In genomic region chr19:4113806-4114230, GRCm38 (mm10) we compare ENCODE assay signal across 9 mouse cellular contexts. TPM values are rescaled to one million over a fixed set of nuclear protein-coding genes. Genes with fewer than 3 reads are reported as not detected.
DNase-seq lines count a peak whose midpoint lies in the region; ATAC-seq and TF ChIP-seq lines count a peak whose summit lies in the region.
"Had no signal": no experiment of that assay in that cellular context is flagged by ENCODE, and none has a peak within 500 bp of the region (broad histone marks: within the 10 kb centered on the region; RNA-seq: fewer than 3 reads in every experiment).

No protein-coding gene starts in this region.

- H3K36me3 ChIP-seq in liver, embryonic 14.5 days (replicated peaks; ENCODE audit: control insufficient read depth, insufficient read depth, low read depth): peaks cover 16% of the 10 kb centered on the region; the same call in 1 of the 2 replicates
- peaks cover 11% of the 10 kb centered on the region for H3K36me3 ChIP-seq in stomach, embryonic 16.5 days (ENCODE audit: control insufficient read depth, insufficient read depth, low read length)

- CTCF ChIA-PET in Patski (lab: Charles Lee): interaction anchor here (1.1 to 2.5 kb wide), 4 partner anchors 11 to 115 kb away, joined by 3 to 7 read pairs (median 3); no protein-coding TSS in a partner anchor

- peak overlapping the region; percentile 45 for H3K4me2 ChIP-seq in liver, embryonic 14.5 days (ENCODE audit: low read depth)
- no peak overlapping the region for H3K4me2 ChIP-seq in stomach, embryonic 16.5 days (ENCODE audit: low read depth, low read length)
- H3K4me2 ChIP-seq: neural tube, embryonic 12.5 days had no signal

- intact Hi-C loops in gastrocnemius, postnatal 36 days (cut with DNase I): no loop called here

- in situ Hi-C loops in Patski (cut with MboI; ENCODE audit: low pct_unique_long_range_greater_than_20kb): no loop called here

- POLR2A ChIA-PET in Patski (lab: Charles Lee): interaction anchor here (0.9 kb wide), 1 partner anchor 15 kb away, joined by 4 read pairs; no protein-coding TSS in a partner anchor

- peak; percentile 20 for ATAC-seq in Patski
- ATAC-seq in hematopoietic stem cell, adult 5-6 weeks (replicated peaks in 1 of 2; ENCODE audit: insufficient read depth in 1 of 2, low FRiP score in 2 of 2, low TSS enrichment in 1 of 2, low read depth in 1 of 2, poor library complexity in 2 of 2, severe bottlenecking in 2 of 2): peak; percentile 57 to 59
- peak; percentile 18; the same call in 1 of the 2 replicates for ATAC-seq in liver, embryonic 14.5 days (ENCODE audit: insufficient read depth)
- ATAC-seq in stomach, embryonic 16.5 days (ENCODE audit: insufficient read depth, low FRiP score): 0 out of 2 replicates have a peak, but pooled peaks have one; percentile 14

- no peak for TF ChIP-seq EP300 in liver, embryonic 14.5 days (IDR thresholded peaks at IDR 0.05; ENCODE audit: low read depth)

- peak; percentile 73 to 79 for DNase-seq in B cell, adult 2 months
- DNase-seq in Patski (ENCODE audit: low read depth, low spot score): no peak
- DNase-seq in liver, embryonic 14.5 days (ENCODE audit: low read depth in 3 of 3, low spot score in 3 of 3): no peak
- no peak for DNase-seq in cerebellum, adult 11 months
- no peak for DNase-seq in gastrocnemius, postnatal 36 days
- no peak for DNase-seq in left cerebral cortex, adult 9 months (ENCODE audit: low spot score in 2 of 2)

- WGBS in liver, embryonic 14.5 days (ENCODE audit: insufficient replicate concordance): 13% methylated on average over 5 of the region's 5 CpGs
- WGBS in stomach, embryonic 16.5 days: 36% methylated on average over 5 of the region's 5 CpGs

- no peaks in the 10 kb centered on the region for H3K9me3 ChIP-seq in liver, embryonic 14.5 days (ENCODE audit: control insufficient read depth, low read length)
- H3K9me3 ChIP-seq in stomach, embryonic 16.5 days (replicated peaks; ENCODE audit: control insufficient read depth, low read length): no peaks in the 10 kb centered on the region
- H3K9me3 ChIP-seq: neural tube, embryonic 12.5 days had no signal

- H3K27ac ChIP-seq in liver, embryonic 14.5 days: no peak overlapping the region; the same call in 1 of the 2 replicates
- peak overlapping the region; percentile 31; the same call in 1 of the 2 replicates for H3K27ac ChIP-seq in stomach, embryonic 16.5 days (ENCODE audit: low read length)
- H3K27ac ChIP-seq: neural tube, embryonic 12.5 days had no signal

- no peaks in the 10 kb centered on the region for H3K27me3 ChIP-seq in Patski
- H3K27me3 ChIP-seq in liver, embryonic 14.5 days (ENCODE audit: control insufficient read depth, insufficient read depth, low read length): no peaks in the 10 kb centered on the region
- no peaks in the 10 kb centered on the region for H3K27me3 ChIP-seq in stomach, embryonic 16.5 days (ENCODE audit: control insufficient read depth, insufficient read depth, low read length)
- H3K27me3 ChIP-seq: neural tube, embryonic 12.5 days had no signal

- no peak for TF ChIP-seq CTCF in Patski (IDR thresholded peaks at IDR 0.05)
- TF ChIP-seq CTCF in liver, embryonic 14.5 days (IDR thresholded peaks at IDR 0.05; ENCODE audit: low read depth): no peak

- H3K4me3 ChIP-seq in liver, embryonic 14.5 days (ENCODE audit: insufficient read depth in 1 of 2, low read depth in 2 of 2, low read length in 2 of 2): peak overlapping the region in 1 of 2 experiments; percentile 6; a peak in 1 of 4 replicates
- H3K4me3 ChIP-seq in stomach, embryonic 16.5 days (replicated peaks; ENCODE audit: low read length): no peak overlapping the region
- H3K4me3 ChIP-seq: neural tube, embryonic 12.5 days had no signal

- peaks cover 9 to 13% of the 10 kb centered on the region in 2 experiments; a peak in 3 of 4 replicates for H3K4me1 ChIP-seq in liver, embryonic 14.5 days (replicated peaks; ENCODE audit: control insufficient read depth in 2 of 2, insufficient read depth in 2 of 2, low read length in 1 of 2)
- H3K4me1 ChIP-seq in stomach, embryonic 16.5 days (ENCODE audit: control insufficient read depth, insufficient read depth, low read length): no peaks in the 10 kb centered on the region; the same call in 1 of the 2 replicates
- H3K4me1 ChIP-seq: neural tube, embryonic 12.5 days had no signal

- H3K9ac ChIP-seq in liver, embryonic 14.5 days (replicated peaks): peak overlapping the region; percentile 9
- H3K9ac ChIP-seq in stomach, embryonic 16.5 days (ENCODE audit: low read length): peak overlapping the region; percentile 33
- H3K9ac ChIP-seq: neural tube, embryonic 12.5 days had no signal

RNA-seq across cellular contexts. Expression of gene Aip, which starts 11.8 kb away (rescaled TPM):
- 149 TPM for polyA plus RNA-seq in Patski (2021)
- 60.3 and 78.0 TPM in 2 replicates for total RNA-seq in hematopoietic stem cell, adult 5-6 weeks (2017)
- 28.8 and 33.2 TPM in 2 replicates for polyA plus RNA-seq in liver, embryonic 14.5 days (2012; rRNA removed)
- polyA plus RNA-seq in liver, embryonic 14.5 days (2014; fragmentation: Nextera tagmentation; extraction: Ambion mirVana): 29.4 TPM in 2 replicates
- 86.9 and 90.8 TPM in 2 replicates for polyA plus RNA-seq in stomach, embryonic 16.5 days (2015; fragmentation: Nextera tagmentation; extraction: Ambion mirVana)
- 10 to 100 TPM; 58.2 to 68.0 TPM for total RNA-seq in gastrocnemius, postnatal 36 days (2021)

RNA-seq across cellular contexts. Expression of gene Pitpnm1, which starts 14.0 kb away (rescaled TPM):
- 109 TPM for polyA plus RNA-seq in Patski (2021)
- 20.0 and 22.4 TPM in 2 replicates for total RNA-seq in hematopoietic stem cell, adult 5-6 weeks (2017)
- 6.1 and 7.1 TPM in 2 replicates for polyA plus RNA-seq in liver, embryonic 14.5 days (2012; rRNA removed)
- polyA plus RNA-seq in liver, embryonic 14.5 days (2014; fragmentation: Nextera tagmentation; extraction: Ambion mirVana): 3.4 TPM in 2 replicates
- 13.8 and 14.9 TPM in 2 replicates for polyA plus RNA-seq in stomach, embryonic 16.5 days (2015; fragmentation: Nextera tagmentation; extraction: Ambion mirVana)
- total RNA-seq in gastrocnemius, postnatal 36 days (2021): 1 to 10 TPM; 3.8 to 4.0 TPM

RNA-seq across cellular contexts. Expression of gene Cdk2ap2, which starts 16.8 kb away (rescaled TPM):
- 93.8 TPM for polyA plus RNA-seq in Patski (2021)
- total RNA-seq in hematopoietic stem cell, adult 5-6 weeks (2017): 13.3 and 18.8 TPM in 2 replicates
- polyA plus RNA-seq in liver, embryonic 14.5 days (2012; rRNA removed): 52.5 and 64.8 TPM in 2 replicates
- 99.9 and 101 TPM in 2 replicates for polyA plus RNA-seq in liver, embryonic 14.5 days (2014; fragmentation: Nextera tagmentation; extraction: Ambion mirVana)
- 115 and 128 TPM in 2 replicates for polyA plus RNA-seq in stomach, embryonic 16.5 days (2015; fragmentation: Nextera tagmentation; extraction: Ambion mirVana)
- 10 to 100 TPM; 20.0 to 22.3 TPM for total RNA-seq in gastrocnemius, postnatal 36 days (2021)

RNA-seq across cellular contexts. Expression of gene Gpr152, which starts 25.8 kb away (rescaled TPM):
- polyA plus RNA-seq in Patski (2021): not detected
- total RNA-seq in hematopoietic stem cell, adult 5-6 weeks (2017): not detected in 2 replicates
- polyA plus RNA-seq in liver, embryonic 14.5 days (2012; rRNA removed): not detected in 2 replicates
- polyA plus RNA-seq in liver, embryonic 14.5 days (2014; fragmentation: Nextera tagmentation; extraction: Ambion mirVana): not detected in 2 replicates
- polyA plus RNA-seq in stomach, embryonic 16.5 days (2015; fragmentation: Nextera tagmentation; extraction: Ambion mirVana): not detected in 2 replicates
- total RNA-seq in gastrocnemius, postnatal 36 days (2021): not detected
- polyA plus RNA-seq: neural tube, embryonic 12.5 days had no signal

RNA-seq across cellular contexts. Expression of gene Cabp4, which starts 30.0 kb away (rescaled TPM):
- polyA plus RNA-seq in Patski (2021): 0.17 TPM
- total RNA-seq in hematopoietic stem cell, adult 5-6 weeks (2017): not detected in 2 replicates
- 0.03 and 0.15 TPM in 2 replicates for polyA plus RNA-seq in liver, embryonic 14.5 days (2012; rRNA removed)
- polyA plus RNA-seq in liver, embryonic 14.5 days (2014; fragmentation: Nextera tagmentation; extraction: Ambion mirVana): not detected in 2 replicates
- polyA plus RNA-seq in stomach, embryonic 16.5 days (2015; fragmentation: Nextera tagmentation; extraction: Ambion mirVana): 0.12 TPM in 1 of 2 replicates, not detected in the other
- total RNA-seq in gastrocnemius, postnatal 36 days (2021): not detected

Comparison
In these comparisons a context has a peak if more than half of its experiments do, and no peak if none do; other contexts are left out.
1. DNase-seq: peak in B cell, adult 2 months (2 of 2); none in Patski (single experiment), liver, embryonic 14.5 days (0 of 3), cerebellum, adult 11 months (single experiment), gastrocnemius, postnatal 36 days (0 of 2) and left cerebral cortex, adult 9 months (0 of 2).
2. Peak in every context shown above with its lines, with median percentiles within 50 percentile points of each other: ATAC-seq.